ENCODE assay signal across 28 mouse cellular contexts in genomic region chr4:145188561-145188960, GRCm38 (mm10).
"Had no signal": no experiment of that assay in that cellular context is flagged by ENCODE, and none has a peak within 500 bp of the region (broad histone marks: within the 10 kb centered on the region; RNA-seq: fewer than 3 reads in every experiment).

No protein-coding gene starts in this region.

- H3K27ac ChIP-seq: embryonic facial prominence, embryonic 10.5 days; embryonic facial prominence, embryonic 12.5 days; embryonic facial prominence, embryonic 13.5 days; embryonic facial prominence, embryonic 15.5 days; forebrain, embryonic 10.5 days; forebrain, embryonic 12.5 days; forebrain, embryonic 13.5 days; forebrain, embryonic 15.5 days; gastrocnemius, adult 2 months; heart, adult 2 months had no signal

- ATAC-seq: forebrain, embryonic 13.5 days; forebrain, embryonic 14.5 days; forebrain, embryonic 15.5 days; forebrain, embryonic 16.5 days; forebrain, postnatal 0 days had no signal

- H3K4me3 ChIP-seq: embryonic facial prominence, embryonic 10.5 days; embryonic facial prominence, embryonic 12.5 days; embryonic facial prominence, embryonic 13.5 days; embryonic facial prominence, embryonic 15.5 days; erythroblast, embryonic 14.5 days; forebrain, embryonic 10.5 days; forebrain, embryonic 12.5 days; forebrain, embryonic 13.5 days; forebrain, embryonic 15.5 days; gastrocnemius, adult 2 months; heart, adult 2 months had no signal

- DNase-seq: cerebellum, adult 8-10 months; cerebellum, adult 9-10 months; cerebellum, adult 9-11 months; cerebellum, postnatal 10 days; cerebellum, postnatal 14 days; cerebellum, postnatal 25 days; cerebellum, postnatal 36 days; embryo, embryonic 11 days; forebrain, postnatal 0 days; gastrocnemius, adult 2 months; gastrocnemius, postnatal 10 days; gastrocnemius, postnatal 14 days; gastrocnemius, postnatal 25 days; gastrocnemius, postnatal 36 days; heart, adult 11 months; heart, adult 18-20 months; heart, adult 2 months had no signal

- H3K9me3 ChIP-seq: embryonic facial prominence, embryonic 10.5 days; embryonic facial prominence, embryonic 12.5 days; embryonic facial prominence, embryonic 15.5 days; forebrain, embryonic 10.5 days; forebrain, embryonic 12.5 days; forebrain, embryonic 13.5 days; forebrain, embryonic 15.5 days had no signal

- H3K27me3 ChIP-seq: embryonic facial prominence, embryonic 12.5 days; embryonic facial prominence, embryonic 13.5 days; embryonic facial prominence, embryonic 15.5 days; forebrain, embryonic 12.5 days; forebrain, embryonic 13.5 days; forebrain, embryonic 15.5 days had no signal

- H3K9ac ChIP-seq: embryonic facial prominence, embryonic 12.5 days; embryonic facial prominence, embryonic 13.5 days; embryonic facial prominence, embryonic 15.5 days; forebrain, embryonic 12.5 days; forebrain, embryonic 13.5 days; forebrain, embryonic 15.5 days; forebrain, postnatal 0 days had no signal

- H3K4me2 ChIP-seq: embryonic facial prominence, embryonic 12.5 days; embryonic facial prominence, embryonic 13.5 days; embryonic facial prominence, embryonic 15.5 days; forebrain, embryonic 12.5 days; forebrain, embryonic 13.5 days; forebrain, embryonic 15.5 days had no signal
